Mouse (Mus musculus): ENCODE measurements around the gene Serpinc1. TPM values are rescaled to one million over a fixed set of nuclear protein-coding genes. Genes with fewer than 3 reads are reported as not detected.
A peak's percentile ranks its signal among the peaks of the same experiment; 100 is the strongest.
"Not testable (repeated sequence)": the region's sequence is repeated elsewhere in the genome, so short reads cannot be mapped to it uniquely, and the experiment has no call there.

Gene Serpinc1
- total RNA-seq, 2 experiments from 2014 or later, result 0.15 to 0.47 TPM

- no peak for DNase-seq (ENCODE audit: extremely low spot score in 1 of 2, low spot score in 1 of 2)
These were observed 38.0 kb downstream of the Serpinc1 start for GRCm38 (mm10) chr1:161016378-161016777.

GRCm38 (mm10) chr1:161020051-161020450 lies 41.7 kb downstream of the Serpinc1 start:
- DNase-seq (ENCODE audit: extremely low spot score in 1 of 2, low spot score in 1 of 2), result no peak

GRCm38 (mm10) chr1:161025410-161026210 lies 47.2 kb downstream of the Serpinc1 start:
- no peak for DNase-seq (ENCODE audit: extremely low spot score in 1 of 2, low spot score in 1 of 2)

- DNase-seq (ENCODE audit: extremely low spot score in 1 of 2, low spot score in 1 of 2), result no peak
These were observed 48.8 kb downstream of the Serpinc1 start for GRCm38 (mm10) chr1:161027196-161027595.

- DNase-seq (ENCODE audit: extremely low spot score in 1 of 2, low spot score in 1 of 2), result not testable (repeated sequence)
These were observed 50.0 kb downstream of the Serpinc1 start for GRCm38 (mm10) chr1:161028427-161028826.

GRCm38 (mm10) chr1:161030058-161030457 lies 51.7 kb downstream of the Serpinc1 start:
- no peak for DNase-seq (ENCODE audit: extremely low spot score in 1 of 2, low spot score in 1 of 2)

- DNase-seq (ENCODE audit: extremely low spot score in 1 of 2, low spot score in 1 of 2), result no peak
These were observed 53.5 kb downstream of the Serpinc1 start for GRCm38 (mm10) chr1:161031881-161032280.

- DNase-seq (ENCODE audit: extremely low spot score in 1 of 2, low spot score in 1 of 2), result no peak
These were observed 54.0 kb downstream of the Serpinc1 start for GRCm38 (mm10) chr1:161032345-161032744.

- DNase-seq (ENCODE audit: extremely low spot score in 1 of 2, low spot score in 1 of 2), result no peak
These were observed 55.6 kb downstream of the Serpinc1 start for GRCm38 (mm10) chr1:161033856-161034434.

- peak; percentile 83 to 91 for DNase-seq (ENCODE audit: extremely low spot score in 1 of 2, low spot score in 1 of 2)
These were observed 56.3 kb downstream of the Serpinc1 start, which contains the start of gene Zbtb37 for GRCm38 (mm10) chr1:161034435-161035280. Gene Zbtb37 (minus strand): TSS chr1:161034849.

- peak in 1 of 2 experiments; percentile 30 for DNase-seq (ENCODE audit: extremely low spot score in 1 of 2, low spot score in 1 of 2)
These were observed 56.9 kb downstream of the Serpinc1 start for GRCm38 (mm10) chr1:161035281-161035785.

- no peak for DNase-seq (ENCODE audit: extremely low spot score in 1 of 2, low spot score in 1 of 2)
These were observed 57.5 kb downstream of the Serpinc1 start for GRCm38 (mm10) chr1:161035786-161036404.

- DNase-seq (ENCODE audit: extremely low spot score in 1 of 2, low spot score in 1 of 2), result no peak
These were observed 58.0 kb downstream of the Serpinc1 start for GRCm38 (mm10) chr1:161036411-161036841.

- no peak for DNase-seq (ENCODE audit: extremely low spot score in 1 of 2, low spot score in 1 of 2)
These were observed 58.6 kb downstream of the Serpinc1 start for GRCm38 (mm10) chr1:161037026-161037425.

- DNase-seq (ENCODE audit: extremely low spot score in 1 of 2, low spot score in 1 of 2), result no peak
These were observed 59.2 kb downstream of the Serpinc1 start for GRCm38 (mm10) chr1:161037599-161037998.

- DNase-seq (ENCODE audit: extremely low spot score in 1 of 2, low spot score in 1 of 2), result no peak
These were observed 59.6 kb downstream of the Serpinc1 start for GRCm38 (mm10) chr1:161038004-161038403.

- no peak for DNase-seq (ENCODE audit: extremely low spot score in 1 of 2, low spot score in 1 of 2)
These were observed 60.8 kb downstream of the Serpinc1 start for GRCm38 (mm10) chr1:161038968-161039721.

- no peak for DNase-seq (ENCODE audit: extremely low spot score in 1 of 2, low spot score in 1 of 2)
These were observed 61.5 kb downstream of the Serpinc1 start for GRCm38 (mm10) chr1:161039741-161040425.

- no peak for DNase-seq (ENCODE audit: extremely low spot score in 1 of 2, low spot score in 1 of 2)
These were observed 62.0 kb downstream of the Serpinc1 start for GRCm38 (mm10) chr1:161040426-161040770.
